Mouse (Mus musculus) cerebellum, adult 9-11 months (tissue): Measurements from ENCODE around the gene Dennd5a.
"Not testable (repeated sequence)": the region's sequence is repeated elsewhere in the genome, so short reads cannot be mapped to it uniquely, and the experiment has no call there.

Experiments used
- DNase-seq: peaks from one replicate; pipeline ENCODE4 v3.0.0; 2022

Gene Dennd5a

DNA sequence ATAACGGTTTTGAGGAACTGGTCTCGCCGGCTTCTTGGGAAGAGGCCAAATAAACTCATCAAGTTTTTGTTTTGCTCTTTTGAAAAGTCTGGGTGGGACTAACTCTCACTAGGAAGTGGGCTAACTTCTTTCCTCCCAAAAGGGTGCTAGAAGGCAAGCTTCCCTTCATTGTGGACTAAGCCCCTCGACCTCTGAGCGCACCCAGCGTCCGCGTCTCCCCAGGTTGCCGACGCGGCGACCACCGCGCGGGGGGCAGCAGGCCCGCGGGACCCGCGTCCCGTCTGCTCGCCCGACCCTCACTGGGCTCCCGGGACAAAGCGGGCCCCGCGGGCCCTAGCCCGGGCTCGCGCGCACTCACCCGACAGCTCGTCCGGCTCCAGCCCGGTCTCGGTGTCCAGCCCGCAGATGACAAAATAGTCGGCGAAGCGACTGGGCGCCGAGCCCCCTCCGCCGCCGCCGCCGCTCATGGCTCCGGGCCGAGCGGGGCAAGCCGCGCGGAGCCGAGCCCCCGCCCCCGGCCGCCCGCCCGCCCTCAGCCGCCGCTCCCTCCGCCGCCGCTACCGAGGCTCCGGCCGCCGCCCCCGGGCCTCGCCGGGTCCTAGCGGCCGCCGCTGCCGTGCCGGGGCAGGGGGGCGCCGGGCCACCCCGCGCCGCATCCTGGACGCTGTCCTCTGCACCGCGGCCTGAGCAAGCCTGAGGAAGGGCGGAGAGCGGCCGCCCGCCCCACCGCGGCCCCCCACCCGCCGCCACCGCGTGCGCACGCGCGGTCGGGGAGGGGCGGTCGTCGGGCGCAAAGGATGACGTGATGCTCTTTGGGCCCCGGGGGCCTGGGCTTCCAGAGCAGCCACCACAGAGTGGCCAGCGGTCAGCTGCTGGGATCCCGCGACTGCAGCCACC, at the start of gene Dennd5a:
Dennd5a (minus strand) TSS at position 755 of the 897 bp plus-strand sequence.
- DNase-seq, result peak; percentile 86

DNA sequence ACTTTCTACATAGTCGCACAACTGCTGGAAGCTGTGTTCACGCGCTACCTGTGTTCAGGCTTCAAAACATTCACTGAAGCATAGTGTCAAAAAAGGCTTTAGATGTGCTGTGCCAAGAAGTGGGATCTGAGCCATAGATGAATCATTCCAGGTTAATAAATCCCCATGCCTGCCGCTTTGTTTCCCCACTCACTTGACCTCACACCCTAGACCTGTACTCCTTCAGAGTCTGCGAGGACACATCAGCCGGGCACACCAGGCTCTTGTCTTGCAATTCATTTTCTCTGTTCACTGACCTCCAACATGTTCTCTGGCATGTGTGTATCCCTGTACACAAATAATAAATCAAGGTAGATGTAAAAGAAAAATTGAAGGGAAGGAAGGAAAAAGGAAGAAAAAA, 48.8 kb upstream of the Dennd5a start:
- DNase-seq, result no peak

DNA sequence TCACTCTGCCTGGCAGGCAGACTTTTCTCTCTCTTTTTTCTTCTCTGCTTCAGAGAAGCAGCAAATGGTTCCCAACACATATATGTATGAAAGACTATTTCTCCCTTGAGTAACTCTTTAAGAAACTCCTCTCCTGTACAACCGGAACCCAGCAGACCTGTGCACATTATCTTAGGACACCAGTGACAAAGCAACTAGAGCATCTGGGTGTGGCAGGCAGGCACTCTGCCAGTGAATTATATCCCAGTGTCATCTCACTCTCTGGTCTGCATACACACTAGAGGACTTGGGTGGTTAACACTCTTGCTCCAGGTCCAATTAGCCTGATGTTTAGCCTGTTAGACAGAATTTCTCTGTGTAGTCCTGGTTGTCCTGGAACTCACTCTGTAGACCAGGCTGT, 48.2 kb upstream of the Dennd5a start:
- DNase-seq, result no peak

DNA sequence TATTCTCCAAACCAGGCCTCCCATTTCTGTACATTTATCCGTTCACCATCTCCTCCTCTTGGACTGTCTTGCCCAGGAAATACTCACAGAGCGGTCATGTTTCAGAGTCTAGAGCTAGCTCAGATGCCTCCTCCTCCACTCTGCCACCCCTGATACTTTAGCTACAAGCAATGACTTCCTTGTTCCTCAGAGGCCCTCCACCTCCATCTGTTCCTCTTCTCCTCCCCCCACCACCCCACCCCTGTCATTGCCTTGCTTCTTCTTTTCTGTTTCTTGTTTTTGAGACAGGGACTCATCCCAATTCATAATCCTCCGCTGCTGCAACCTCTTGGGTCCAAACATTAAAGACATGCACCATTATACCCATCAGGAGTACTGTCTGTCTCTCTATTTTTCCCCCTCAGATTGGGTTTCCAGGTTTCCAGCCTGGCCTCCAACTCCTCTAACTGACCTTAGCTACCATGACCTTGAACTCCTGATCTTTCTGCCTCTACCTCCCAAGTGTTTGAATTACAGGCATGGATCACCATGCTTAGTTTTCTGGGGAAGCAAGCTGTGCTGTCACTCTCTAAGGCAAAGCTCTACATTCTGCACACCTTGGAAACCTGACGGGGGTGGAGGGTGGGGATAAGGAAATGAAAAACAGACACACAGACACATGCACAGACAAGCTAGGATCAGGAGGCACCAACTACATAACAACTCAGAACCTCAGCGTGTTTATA, 46.4 kb upstream of the Dennd5a start:
- no peak for DNase-seq

DNA sequence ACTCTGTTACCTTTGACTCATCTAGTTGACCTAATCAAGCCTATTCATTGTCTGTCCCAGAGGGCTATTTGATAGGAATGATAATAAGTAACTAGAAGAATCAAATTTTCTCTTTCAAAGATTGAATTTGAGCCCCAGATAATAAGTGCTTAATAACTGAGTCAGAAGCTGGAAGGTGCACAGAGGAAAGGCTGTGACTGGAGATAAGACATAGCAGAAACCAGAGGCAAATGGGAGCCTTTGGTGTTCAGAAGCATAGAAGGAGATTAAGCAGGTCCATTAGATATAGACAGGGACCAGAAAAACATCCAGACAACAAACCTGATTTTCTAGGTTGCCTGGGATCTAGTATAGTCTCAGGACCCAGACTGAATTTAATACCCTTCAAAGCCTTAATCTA, 45.7 kb upstream of the Dennd5a start:
- no peak for DNase-seq

DNA sequence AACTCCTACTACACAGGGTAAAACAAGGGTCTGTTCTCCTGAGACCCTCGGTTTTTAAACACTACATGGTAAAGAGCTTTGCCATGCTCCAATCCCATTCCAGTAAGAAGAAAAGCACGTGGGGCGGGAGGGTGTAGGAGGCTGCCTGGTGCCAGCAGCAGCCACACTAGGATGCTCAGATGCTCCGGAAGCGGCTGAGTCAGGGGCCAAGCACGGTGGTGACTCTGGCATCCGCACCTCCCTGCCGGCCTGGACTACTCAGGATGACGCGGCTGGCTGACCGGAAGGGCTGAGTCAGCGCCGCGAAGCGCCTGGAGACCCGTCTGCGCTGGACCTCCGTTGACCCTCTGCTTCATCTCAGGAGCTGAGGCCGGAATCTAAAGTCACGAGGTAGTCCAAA, 42.7 kb upstream of the Dennd5a start:
- DNase-seq, result peak; percentile 78

DNA sequence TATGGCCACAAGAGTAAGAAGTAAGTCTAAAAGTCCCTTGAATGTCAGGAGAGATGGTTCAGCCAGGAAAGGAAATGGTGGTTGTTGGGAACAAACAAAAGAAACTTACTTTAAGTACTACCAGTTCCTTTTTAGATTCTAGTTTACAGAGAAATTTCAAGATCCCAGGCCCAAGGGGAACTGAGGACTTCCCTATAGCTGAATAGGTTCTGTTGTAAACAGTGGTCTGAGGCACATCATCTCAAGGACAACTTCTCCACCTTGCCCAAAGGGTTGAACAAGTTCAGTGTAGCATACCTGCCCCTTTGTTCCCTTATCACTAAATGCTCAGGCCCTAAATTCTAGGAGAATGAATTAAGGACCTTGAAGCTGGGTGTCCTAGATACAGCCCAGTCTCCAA, 41.8 kb upstream of the Dennd5a start:
- DNase-seq, result no peak

DNA sequence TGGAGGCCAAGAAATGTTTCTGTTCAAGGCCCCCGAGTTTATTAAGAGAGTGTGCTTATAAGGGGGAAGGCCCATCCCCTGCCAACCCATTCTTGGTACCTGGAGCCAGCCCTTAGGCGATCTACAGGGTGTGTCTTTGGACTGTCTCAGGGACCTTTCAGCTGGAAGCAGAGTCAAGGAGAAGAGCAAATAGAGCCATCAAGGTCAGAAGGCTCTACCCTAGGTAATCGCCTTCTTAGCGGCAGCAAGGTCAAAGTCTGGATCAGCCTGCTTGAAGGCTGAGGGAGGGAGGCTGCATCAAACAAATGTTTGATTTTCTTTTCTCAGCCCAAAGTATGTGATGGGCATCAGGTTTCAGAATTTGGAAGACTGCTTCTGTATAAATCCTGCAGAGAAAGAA, 38.1 kb upstream of the Dennd5a start:
- DNase-seq, result no peak

DNA sequence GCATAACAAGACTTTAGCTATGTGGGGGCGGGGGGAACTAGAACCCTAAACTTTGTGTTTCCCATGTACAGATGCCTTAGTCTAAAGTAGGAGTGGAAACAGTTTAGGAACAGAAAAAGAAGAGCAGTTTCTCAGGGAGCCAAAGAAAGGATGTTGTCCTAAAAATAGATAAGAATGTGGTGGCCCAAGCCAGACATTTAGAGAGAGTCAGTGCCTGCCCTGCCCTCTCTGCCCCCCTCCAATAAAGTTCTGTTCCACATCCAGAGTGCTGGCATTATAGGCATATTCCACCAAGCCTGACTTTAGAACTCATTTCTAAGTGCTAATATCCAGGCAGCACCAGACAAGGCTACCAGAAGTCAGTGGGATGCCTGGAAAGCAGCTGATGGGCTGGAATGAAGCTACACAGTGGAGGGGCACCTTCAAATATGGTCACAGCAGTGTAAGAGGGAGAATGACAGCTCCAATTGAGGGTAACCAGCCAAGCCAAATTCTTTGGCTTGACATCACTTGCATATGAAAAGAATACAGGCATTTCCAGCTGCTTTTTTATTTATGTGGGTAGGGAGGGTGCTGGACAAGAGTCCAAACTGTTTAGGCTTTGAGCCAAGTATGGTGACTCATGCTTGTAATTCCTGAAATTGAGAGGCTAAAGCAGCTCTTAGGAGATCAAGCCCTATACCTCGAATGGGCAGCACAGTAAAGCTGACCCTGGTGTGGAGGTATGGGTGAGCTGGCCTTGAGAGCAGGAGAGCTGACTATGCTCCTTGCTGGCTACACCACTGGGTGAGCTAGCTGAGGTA, 33.1 kb upstream of the Dennd5a start:
- no peak for DNase-seq

DNA sequence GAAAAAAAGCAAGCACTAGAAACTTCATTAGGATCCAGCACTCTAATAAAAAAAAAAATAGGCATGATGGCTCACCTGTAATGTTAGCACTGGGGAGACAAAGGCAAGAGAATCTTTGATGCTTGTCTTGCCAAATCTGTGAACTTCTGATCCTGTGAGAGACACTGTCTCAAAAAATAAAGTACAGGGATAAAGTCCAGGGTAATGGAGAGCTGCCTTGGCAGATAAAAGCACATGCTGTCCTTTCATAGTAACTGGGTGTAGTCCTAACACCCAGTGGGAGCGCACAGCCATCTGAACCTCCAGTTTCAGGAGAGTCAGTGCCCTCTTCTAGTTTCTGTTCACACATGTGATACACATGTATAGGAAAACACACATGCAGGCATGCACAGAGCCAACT, 31.0 kb upstream of the Dennd5a start:
- DNase-seq, result no peak

DNA sequence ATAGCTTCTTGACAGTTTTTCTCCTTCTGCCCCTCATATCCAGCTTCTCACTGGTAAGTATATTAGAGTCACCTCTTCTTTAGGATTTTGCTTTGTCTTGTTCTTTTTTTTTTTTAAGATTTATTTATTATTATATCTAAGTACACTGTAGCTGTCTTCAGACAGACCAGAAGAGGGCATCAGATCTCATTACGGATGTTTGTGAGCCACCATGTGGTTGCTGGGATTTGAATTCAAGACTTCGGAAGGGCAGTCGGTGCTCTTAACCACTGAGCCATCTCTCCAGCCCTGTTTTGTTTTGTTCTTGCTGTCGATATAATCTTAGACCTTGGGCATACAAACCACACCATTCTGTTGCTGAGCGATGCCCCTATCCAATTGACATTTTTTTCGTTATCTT, 26.5 kb upstream of the Dennd5a start, which contains the start of gene Tmem41b:
Tmem41b (minus strand) TSS at position 155 of the 400 bp plus-strand sequence.
- DNase-seq, result peak; percentile 56

DNA sequence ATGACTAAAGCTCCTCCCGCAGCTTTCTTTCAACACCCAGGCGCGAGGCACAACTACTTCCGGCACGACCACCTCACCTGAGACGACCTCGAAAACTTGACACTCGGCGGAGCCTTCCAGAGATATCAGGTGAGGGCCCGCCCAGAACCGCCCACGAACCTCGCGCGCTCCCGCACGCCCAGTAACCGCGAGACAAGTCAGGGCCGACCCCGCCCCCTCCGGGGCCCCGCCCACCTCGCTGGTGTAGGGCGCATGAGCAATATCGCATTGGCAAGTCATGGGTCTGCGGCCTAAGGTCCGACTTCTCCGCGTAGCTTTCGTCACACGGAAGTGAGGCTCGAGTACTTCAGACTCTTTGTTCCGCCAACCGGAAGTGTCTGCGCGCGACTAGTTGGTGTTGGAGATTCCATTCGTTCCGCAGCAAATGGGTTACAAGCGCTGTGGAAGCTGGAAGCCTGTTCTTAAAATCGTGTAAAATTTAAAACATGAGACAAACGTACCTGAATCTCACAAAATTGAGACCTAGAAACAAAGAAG, 25.9 kb upstream of the Dennd5a start:
- peak; percentile 99 for DNase-seq

DNA sequence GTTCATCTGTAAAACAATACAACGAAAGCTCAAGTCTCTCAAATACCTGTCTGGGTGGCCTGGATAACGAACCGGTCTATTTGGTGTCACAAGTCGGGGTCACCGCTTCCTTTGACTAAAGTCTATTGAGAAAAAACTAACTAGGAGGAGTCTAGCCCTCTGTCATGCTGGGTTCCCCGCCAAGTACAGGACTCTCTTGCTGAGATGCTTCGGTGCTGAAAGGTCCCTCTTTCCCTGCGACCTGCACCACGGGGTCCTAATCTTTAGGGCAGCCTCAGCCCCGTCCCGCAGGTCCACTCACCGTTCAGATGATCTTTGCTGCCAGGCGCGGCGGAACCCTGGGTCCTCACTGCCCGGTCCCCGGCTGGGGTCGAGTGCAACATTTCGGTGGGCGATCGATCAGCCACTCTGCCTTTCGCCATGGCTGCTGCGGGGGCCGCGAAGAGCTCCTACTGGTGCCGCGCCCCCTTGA, 25.4 kb upstream of the Dennd5a start:
- no peak for DNase-seq

DNA sequence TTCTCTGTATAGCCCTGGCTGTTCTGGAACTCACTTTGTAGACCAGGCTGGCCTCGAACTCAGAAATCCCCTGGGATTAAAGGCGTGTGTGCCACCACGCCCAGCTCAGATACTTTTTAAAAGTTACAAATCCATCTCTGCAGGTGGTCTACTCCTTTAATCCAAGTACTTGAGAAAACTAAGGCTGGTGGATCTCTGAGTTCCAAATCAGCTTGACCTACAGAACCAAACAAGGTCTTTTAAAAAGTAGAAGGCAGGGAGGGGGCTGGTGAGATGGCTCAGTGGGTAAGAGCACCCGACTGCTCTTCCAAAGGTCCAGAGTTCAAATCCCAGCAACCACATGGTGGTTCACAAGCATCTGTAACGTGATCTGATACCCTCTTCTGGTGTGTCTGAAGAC, 24.3 kb upstream of the Dennd5a start:
- not testable (repeated sequence) for DNase-seq

DNA sequence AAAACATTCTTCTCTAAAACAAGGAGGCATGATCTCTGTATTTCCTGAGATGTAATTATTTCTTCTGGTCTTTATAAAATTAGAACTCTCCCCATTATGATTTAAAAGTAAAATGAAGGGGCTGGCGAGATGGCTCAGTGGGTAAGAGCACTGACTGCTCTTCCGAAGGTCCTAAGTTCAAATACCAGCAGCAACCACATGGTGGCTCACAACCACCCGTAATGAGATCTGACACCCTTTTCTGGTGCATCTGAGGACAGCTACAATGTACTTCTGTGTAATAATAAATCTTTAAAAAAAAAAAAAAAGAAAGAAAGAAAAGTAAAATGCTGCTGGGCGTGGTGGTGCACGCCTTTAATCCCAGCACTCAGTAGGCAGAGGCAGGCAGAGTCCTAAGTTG, 16.9 kb upstream of the Dennd5a start:
- DNase-seq, result not testable (repeated sequence)

DNA sequence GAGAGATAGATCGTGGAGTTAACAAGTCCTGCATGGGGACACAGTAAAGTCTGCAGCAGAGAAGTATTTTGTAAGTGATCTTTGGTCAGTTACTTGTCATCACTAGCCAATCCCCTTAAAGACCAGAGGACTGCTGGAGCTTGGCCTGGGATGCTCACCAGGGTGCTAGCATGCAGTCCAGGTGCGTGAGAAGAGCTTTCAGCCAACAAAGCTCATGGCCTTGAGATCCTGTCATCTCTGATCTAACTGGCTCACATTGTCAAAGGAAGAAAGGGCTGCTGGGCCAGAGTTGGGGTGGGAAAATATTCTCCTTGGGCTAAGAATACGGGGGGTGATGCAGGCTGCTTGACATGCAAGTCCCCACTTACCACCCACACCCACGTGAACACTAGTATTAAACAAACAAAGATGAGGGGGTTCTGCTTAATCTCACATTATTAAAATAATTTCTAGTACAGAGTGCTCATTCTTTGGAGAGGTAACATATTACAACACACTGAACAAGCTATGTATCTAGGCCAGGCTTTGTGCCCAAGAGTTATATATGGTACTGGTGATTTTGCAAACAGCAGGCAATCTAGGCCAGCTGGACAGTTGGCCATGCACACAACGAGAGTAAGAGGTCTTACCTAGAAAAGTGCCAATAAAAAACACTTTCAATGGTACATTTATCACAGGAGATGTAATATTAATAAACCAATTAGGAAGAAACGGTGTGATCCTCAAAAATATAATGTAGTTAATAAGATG, 15.9 kb upstream of the Dennd5a start:
- DNase-seq, result peak; percentile 76

DNA sequence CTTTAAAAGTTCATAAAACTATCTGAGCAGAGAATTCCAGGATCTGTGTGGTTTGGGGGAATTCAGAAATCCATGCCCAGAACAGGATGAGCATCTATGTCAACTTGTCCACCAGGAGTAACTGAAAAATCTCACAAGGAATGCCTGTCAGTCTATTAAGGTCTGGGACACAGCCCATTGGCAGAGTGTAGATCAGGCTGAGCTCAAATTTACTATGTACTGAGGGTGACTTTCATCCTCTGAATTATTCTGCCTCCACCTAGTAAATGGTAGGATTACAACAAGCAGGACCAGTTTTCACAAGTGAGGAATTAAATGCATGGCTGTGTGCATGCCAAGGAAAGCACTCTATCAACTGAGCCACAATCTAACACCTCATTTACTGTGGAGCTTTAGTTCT, 9.3 kb upstream of the Dennd5a start:
- DNase-seq, result no peak

DNA sequence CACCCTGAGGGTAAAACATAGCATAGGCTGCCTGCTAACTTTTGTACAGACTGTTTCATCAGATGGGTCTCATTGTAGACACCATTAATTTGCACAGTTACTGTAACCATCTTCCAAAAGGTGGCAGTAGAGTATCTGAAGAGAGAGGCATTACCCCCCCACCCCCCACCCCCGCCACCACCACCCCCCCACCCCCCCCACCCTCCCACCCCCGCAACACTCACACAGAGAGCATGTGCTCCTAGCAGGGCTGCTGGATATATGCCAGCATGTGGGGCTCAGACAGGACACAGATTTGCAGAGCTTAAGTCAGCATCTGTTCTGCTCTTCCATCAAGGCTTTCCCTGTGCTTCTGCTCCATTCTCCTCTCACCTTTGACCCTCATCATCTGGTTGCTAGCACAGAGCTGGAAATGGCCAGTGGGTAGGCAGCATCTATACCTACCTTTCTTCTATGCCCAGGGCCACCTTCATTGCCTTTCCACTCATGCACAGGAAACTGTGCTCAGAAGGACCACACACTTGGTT, 8.7 kb upstream of the Dennd5a start:
- peak; percentile 85 for DNase-seq

DNA sequence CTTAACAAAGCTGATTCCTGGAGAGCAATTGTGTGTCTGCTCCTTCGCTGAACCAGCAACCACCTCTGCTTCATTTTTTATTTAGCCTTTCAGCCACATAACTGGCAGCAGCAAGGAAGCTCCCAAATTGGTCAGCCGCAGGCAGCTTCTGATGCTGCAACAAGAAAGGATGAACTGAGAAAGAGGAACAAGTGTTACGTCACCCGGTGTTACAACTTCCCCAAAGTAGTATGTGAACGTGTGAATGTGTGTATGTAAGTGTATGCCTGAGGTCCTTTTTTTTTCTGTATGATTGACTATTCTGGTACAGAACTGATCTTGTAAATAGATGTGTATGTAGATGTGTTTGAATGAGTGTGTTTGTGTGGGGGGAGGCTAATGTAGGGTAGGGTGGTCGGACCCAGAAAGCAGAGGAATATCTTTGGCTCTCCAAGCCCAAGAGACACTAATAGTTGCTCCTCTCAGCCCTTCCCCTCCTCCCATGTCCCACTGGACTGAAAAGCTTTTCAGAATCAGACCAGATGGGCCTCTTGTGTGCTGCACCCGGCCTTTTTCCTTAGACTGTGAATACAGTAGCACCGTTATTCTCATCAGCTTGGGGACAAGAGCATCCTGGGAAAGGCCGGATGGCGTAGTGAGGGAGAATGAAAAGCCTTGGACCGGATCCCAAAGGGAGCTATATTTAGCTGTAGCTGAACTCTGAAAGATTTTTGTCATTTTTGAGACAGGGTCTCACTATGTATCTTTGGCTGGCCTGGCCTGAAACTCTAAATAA, 7.7 kb upstream of the Dennd5a start:
- peak; percentile 60 for DNase-seq

DNA sequence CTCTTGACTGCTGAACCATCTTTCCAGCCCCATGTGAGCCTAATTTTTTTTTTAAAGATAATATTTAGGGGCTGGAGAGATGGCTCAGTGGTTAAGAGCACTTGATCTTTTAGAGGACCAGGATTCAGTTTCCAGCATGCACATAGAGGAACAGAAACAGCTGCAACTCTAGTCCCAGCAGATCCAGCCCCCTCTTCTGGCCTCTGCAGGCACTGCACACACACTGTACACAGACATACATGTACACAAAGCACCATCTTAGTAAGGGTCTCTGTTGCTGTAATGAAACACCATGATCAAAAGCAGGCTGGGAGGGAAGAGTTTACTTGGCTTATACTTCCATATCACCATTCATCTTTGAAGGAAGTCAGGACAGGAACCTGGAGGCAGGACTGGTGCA, 5.4 kb upstream of the Dennd5a start:
- DNase-seq, result no peak

DNA sequence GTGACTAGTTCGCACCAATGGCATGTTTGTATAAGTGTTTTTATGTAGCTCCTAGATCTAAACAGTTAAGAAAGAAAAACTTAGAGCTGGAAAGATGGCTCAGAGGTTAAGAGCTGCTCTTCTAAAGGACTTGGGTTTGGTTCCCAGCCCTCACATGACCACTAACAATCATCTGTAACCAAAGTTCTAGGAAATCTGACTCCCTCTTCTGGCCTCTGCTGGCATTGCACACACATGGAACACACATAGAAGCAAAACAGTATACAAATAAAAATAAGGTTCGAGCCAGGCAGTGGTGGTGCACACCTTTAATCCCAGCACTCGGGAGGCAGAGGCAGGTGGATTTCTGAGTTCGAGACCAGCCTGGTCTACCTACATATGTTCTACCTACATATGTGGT, 3.4 kb upstream of the Dennd5a start:
- no peak for DNase-seq
